Mouse (Mus musculus) midbrain, embryonic 14.5 days (tissue): ENCODE data around the gene Pkd1l3. TPM values are rescaled to one million over a fixed set of nuclear protein-coding genes. Genes with fewer than 3 reads are reported as not detected.

Experiments
- ATAC-seq: fragments of 200-750 bp; cut with Nextera tagmentation; 2 replicates; pipeline ENCODE4 v1.8.0; 2017; ENCODE audit warnings: moderate number of reproducible peaks, moderate library complexity; ENCODE audit not compliant: low FRiP score, low TSS enrichment
- DNase-seq: peaks from one replicate; pipeline ENCODE4 v3.0.0-alpha.2; 2015
- H3K27ac ChIP-seq: fragments of 300-500 bp; sonication (generic); replicated peaks from 2 replicates; pipeline ENCODE4 v1.5.1; 2014; ENCODE audit warnings: mild to moderate bottlenecking, low read depth, low read length, moderate library complexity
- H3K27me3 ChIP-seq: fragments of 300-500 bp; sonication (generic); 2 replicates; pipeline ENCODE4 v1.6.1; 2014; ENCODE audit warnings: low read length, control low read depth, mixed read lengths; ENCODE audit not compliant: control insufficient read depth, insufficient read depth
- H3K36me3 ChIP-seq: fragments of 300-500 bp; sonication (generic); 2 replicates; pipeline ENCODE4 v1.6.1; 2014; ENCODE audit warnings: low read length, control low read depth; ENCODE audit not compliant: control insufficient read depth, insufficient read depth
- H3K4me1 ChIP-seq: fragments of 300-500 bp; sonication (generic); 2 replicates; pipeline ENCODE4 v1.6.1; 2014; ENCODE audit warnings: mild to moderate bottlenecking, antibody characterized with exemption, low read length, control low read depth; ENCODE audit not compliant: control insufficient read depth, insufficient read depth
- H3K4me2 ChIP-seq: fragments of 300-500 bp; sonication (generic); 2 replicates; pipeline ENCODE4 v1.6.1; 2014; ENCODE audit warnings: mild to moderate bottlenecking, low read length, moderate library complexity
- H3K4me3 ChIP-seq: fragments of 300-500 bp; sonication (generic); replicated peaks from 2 replicates; pipeline ENCODE4 v1.5.1; 2014; ENCODE audit warnings: low read depth, low read length
- H3K9ac ChIP-seq: fragments of 300-500 bp; sonication (generic); replicated peaks from 2 replicates; pipeline ENCODE4 v1.6.1; 2014; ENCODE audit warnings: mild to moderate bottlenecking, low read length, moderate library complexity
- H3K9me3 ChIP-seq: fragments of 300-500 bp; sonication (generic); 2 replicates; pipeline ENCODE4 v1.6.1; 2016; ENCODE audit warnings: low read length, control low read depth, mixed read lengths; ENCODE audit not compliant: control insufficient read depth
- WGBS: fragments of 180-500 bp; shearing (Covaris S2); extraction: QIAGEN DNeasy Blood & Tissue Kit; methylation state at CpG from one replicate; pipeline ENCODE4 v1.1.7; 2014; 5-methylcytosine and 5-hydroxymethylcytosine counted together
- polyA plus RNA-seq: library from polyadenylated mRNA; unstranded; fragments of >200 nt; fragmentation: Nextera tagmentation; extraction: Ambion mirVana; gene quantifications from 2 replicates; pipeline ENCODE4 v1.2.1, GENCODE M21; 2014

The Pkd1l3 gene
- polyA plus RNA-seq, 1 experiment from 2014 or later = 0.12 TPM

DNA sequence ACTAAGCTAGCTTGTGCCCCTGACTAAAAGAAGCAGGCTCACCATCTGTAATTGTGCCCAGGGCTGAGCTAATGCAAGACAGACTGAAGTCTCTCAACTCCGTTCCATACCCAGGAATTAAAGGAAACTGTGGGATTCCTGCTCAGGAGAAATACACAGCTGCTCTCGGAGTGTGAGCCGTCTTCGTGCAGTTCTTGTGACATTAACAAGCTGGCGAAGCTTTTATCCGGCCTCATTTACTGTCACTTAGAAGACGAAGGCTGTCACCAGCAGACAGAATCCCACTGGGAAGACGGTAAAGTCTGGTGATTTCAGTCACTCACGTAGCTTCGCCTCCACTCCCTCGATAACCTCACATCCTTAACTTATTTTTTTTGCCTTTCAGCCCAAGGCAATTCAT is 33.0 kb downstream of the Pkd1l3 start:
- Histone ChIP-seq H3K9me3 (no peaks in the 10 kb centered on the region), H3K9ac (no peak overlapping the region), H3K4me2 (no peak overlapping the region), H3K4me3 (no peak overlapping the region), H3K27ac (no peak overlapping the region), H3K36me3 (no peaks in the 10 kb centered on the region), H3K4me1 (no peaks in the 10 kb centered on the region), H3K27me3 (no peaks in the 10 kb centered on the region)
- WGBS = 73% methylated on average over 11 of the region's 11 CpGs
- ATAC-seq (no peak), DNase-seq (peak; percentile 9)

GRCm38 (mm10) chr8:109648469-109648868 is 34.2 kb downstream of the Pkd1l3 start:
- H3K27me3 ChIP-seq = no peaks in the 10 kb centered on the region
- H3K9ac ChIP-seq = no peak overlapping the region
- 50% methylated on average over 7 of the region's 7 CpGs for WGBS
- H3K36me3 ChIP-seq = no peaks in the 10 kb centered on the region
- no peaks in the 10 kb centered on the region for H3K9me3 ChIP-seq
- no peak overlapping the region for H3K4me3 ChIP-seq
- ATAC-seq = no peak
- DNase-seq = no peak
- no peaks in the 10 kb centered on the region for H3K4me1 ChIP-seq
- H3K4me2 ChIP-seq = no peak overlapping the region
- no peak overlapping the region for H3K27ac ChIP-seq

DNA sequence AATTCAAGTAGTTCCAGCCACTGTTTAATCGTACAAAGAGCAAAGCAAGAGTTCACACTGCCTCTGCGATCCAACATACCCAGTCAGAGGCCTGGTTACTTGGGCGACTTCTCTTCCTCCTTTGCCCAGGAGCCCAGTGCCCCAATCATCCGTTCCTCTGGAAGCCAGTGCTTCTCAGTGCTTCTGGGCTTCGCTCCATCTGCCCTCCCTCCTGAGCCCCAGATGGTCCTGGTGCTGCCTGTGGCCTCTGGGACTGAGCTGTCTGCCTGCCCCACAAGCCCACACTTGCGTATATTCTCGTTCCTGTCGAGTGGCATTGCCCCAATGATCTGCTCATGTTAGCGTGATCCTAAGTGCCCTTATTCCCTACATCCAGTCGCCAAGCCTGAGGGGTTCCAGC is 36.5 kb downstream of the Pkd1l3 start:
- DNase-seq = no peak
- no peak overlapping the region for H3K4me3 ChIP-seq
- no peak overlapping the region for H3K4me2 ChIP-seq
- H3K4me1 ChIP-seq = no peaks in the 10 kb centered on the region
- no peaks in the 10 kb centered on the region for H3K27me3 ChIP-seq
- no peaks in the 10 kb centered on the region for H3K9me3 ChIP-seq
- WGBS = 81% methylated on average over 10 of the region's 10 CpGs
- no peak for ATAC-seq
- H3K9ac ChIP-seq = no peak overlapping the region
- H3K27ac ChIP-seq = no peak overlapping the region
- H3K36me3 ChIP-seq = no peaks in the 10 kb centered on the region

- DNase-seq (no peak), ATAC-seq (no peak)
- no peak overlapping the region for H3K4me2 ChIP-seq
- H3K9me3 ChIP-seq = no peaks in the 10 kb centered on the region
- H3K4me1 ChIP-seq = no peaks in the 10 kb centered on the region
- H3K9ac ChIP-seq = no peak overlapping the region
- no peak overlapping the region for H3K4me3 ChIP-seq
- WGBS = 92% methylated on average over 3 of the region's 3 CpGs
- H3K27ac ChIP-seq = no peak overlapping the region
- H3K27me3 ChIP-seq = no peaks in the 10 kb centered on the region
- H3K36me3 ChIP-seq = no peaks in the 10 kb centered on the region
Measured at GRCm38 (mm10) chr8:109656860-109657259, 42.5 kb downstream of the Pkd1l3 start.

- WGBS = 86% methylated on average over 3 of the region's 3 CpGs
- no peaks in the 10 kb centered on the region for H3K4me1 ChIP-seq
- H3K9ac ChIP-seq = no peak overlapping the region
- no peak overlapping the region for H3K4me2 ChIP-seq
- no peak overlapping the region for H3K4me3 ChIP-seq
- ATAC-seq = no peak
- no peak for DNase-seq
- H3K36me3 ChIP-seq = peaks cover 8% of the 10 kb centered on the region
- H3K27ac ChIP-seq = no peak overlapping the region
- no peaks in the 10 kb centered on the region for H3K27me3 ChIP-seq
- no peaks in the 10 kb centered on the region for H3K9me3 ChIP-seq
Measured at GRCm38 (mm10) chr8:109662328-109662727, 48.0 kb downstream of the Pkd1l3 start.

DNA sequence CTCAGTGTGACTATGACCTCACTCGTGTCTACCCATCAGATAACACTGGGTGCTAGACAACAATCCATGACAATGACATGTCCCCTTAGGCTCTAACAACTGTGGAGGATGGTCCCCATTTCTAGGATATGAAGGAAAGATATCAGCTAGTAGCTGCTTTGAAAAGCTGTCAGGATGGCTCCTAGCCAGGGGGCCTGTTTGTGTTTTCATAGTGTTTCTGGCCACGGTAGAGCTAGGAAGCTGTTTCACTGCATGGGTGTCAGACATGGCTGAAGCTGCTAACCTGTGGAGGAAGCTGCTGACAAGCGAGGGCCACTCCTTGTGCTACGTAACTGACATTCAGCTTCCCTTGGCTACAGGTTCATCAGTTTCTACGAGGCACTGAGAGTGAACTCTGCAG is 52.3 kb downstream of the Pkd1l3 start:
- no peak for ATAC-seq
- 88% methylated on average over 5 of the region's 5 CpGs for WGBS

GRCm38 (mm10) chr8:109672656-109673055 is 58.3 kb downstream of the Pkd1l3 start:
- WGBS = 88% methylated on average over 5 of the region's 5 CpGs

More for the DNA sequence above, 52.3 kb downstream of the Pkd1l3 start:
- no peak overlapping the region for H3K4me3 ChIP-seq
- no peak overlapping the region for H3K9ac ChIP-seq
- no peak overlapping the region for H3K27ac ChIP-seq
- no peaks in the 10 kb centered on the region for H3K9me3 ChIP-seq
- H3K4me2 ChIP-seq = no peak overlapping the region
- H3K4me1 ChIP-seq = no peaks in the 10 kb centered on the region
- peaks cover 41% of the 10 kb centered on the region for H3K36me3 ChIP-seq
- no peak for DNase-seq
- H3K27me3 ChIP-seq = no peaks in the 10 kb centered on the region

GRCm38 (mm10) chr8:109673596-109673995 is 59.3 kb downstream of the Pkd1l3 start:
- Histone ChIP-seq H3K9ac (no peak overlapping the region), H3K4me3 (no peak overlapping the region), H3K9me3 (no peaks in the 10 kb centered on the region), H3K36me3 (peaks cover 94% of the 10 kb centered on the region), H3K27ac (no peak overlapping the region), H3K4me2 (no peak overlapping the region), H3K4me1 (no peaks in the 10 kb centered on the region), H3K27me3 (no peaks in the 10 kb centered on the region)
- WGBS = 96% methylated on average over 2 of the region's 2 CpGs
- ATAC-seq (no peak), DNase-seq (no peak)

More at GRCm38 (mm10) chr8:109672656-109673055, 58.3 kb downstream of the Pkd1l3 start:
- DNase-seq (no peak), ATAC-seq (no peak)
- Histone ChIP-seq H3K9me3 (no peaks in the 10 kb centered on the region), H3K4me3 (no peak overlapping the region), H3K4me2 (no peak overlapping the region), H3K27ac (no peak overlapping the region), H3K36me3 (peaks cover 90% of the 10 kb centered on the region), H3K9ac (no peak overlapping the region), H3K27me3 (no peaks in the 10 kb centered on the region), H3K4me1 (no peaks in the 10 kb centered on the region)

DNA sequence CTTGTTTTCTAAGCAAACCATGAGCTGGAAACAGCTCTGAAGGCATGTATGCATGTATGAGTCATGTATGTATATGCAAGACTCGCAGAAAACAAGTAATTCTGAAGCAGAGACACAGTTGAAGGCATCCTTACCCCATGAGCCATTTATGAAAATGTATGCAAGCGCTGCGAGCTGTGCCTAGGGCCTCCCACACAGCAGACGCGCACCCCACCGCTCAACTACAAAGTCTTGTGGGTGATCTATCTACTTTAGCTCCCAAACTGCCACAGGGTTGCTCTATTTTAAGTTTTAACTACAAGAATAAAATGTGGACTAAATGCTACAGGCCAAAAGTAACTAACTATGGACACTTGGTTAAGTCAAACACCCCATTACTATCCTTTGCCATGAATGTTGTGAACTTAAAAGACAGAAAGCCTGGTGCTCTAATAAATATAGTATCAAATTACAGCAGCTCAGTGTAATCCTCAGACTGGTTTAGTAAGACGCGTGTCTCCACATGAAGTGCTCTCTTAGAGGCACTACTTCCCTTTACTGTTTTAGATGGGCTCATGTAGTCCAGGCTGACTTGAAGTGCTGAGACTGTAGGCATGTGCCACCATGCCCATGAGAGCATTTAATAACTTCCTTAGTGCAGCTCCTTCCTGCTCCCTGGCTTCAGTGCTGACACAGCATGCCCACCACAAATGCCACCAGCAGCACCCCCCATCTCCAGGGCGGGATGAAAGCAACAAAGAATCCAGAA is 61.8 kb downstream of the Pkd1l3 start:
- H3K4me3 ChIP-seq = no peak overlapping the region
- no peaks in the 10 kb centered on the region for H3K9me3 ChIP-seq
- DNase-seq = no peak
- peaks cover 96% of the 10 kb centered on the region for H3K36me3 ChIP-seq
- 94% methylated on average over 9 of the region's 9 CpGs for WGBS
- H3K4me1 ChIP-seq = no peaks in the 10 kb centered on the region
- no peak overlapping the region for H3K27ac ChIP-seq
- no peak overlapping the region for H3K4me2 ChIP-seq
- H3K27me3 ChIP-seq = no peaks in the 10 kb centered on the region
- no peak for ATAC-seq
- no peak overlapping the region for H3K9ac ChIP-seq
